Mouse (Mus musculus): ENCODE results near the gene Sf3a3. TPM values are rescaled to one million over a fixed set of nuclear protein-coding genes. Genes with fewer than 3 reads are reported as not detected.
A peak's percentile ranks its signal among the peaks of the same experiment; 100 is the strongest.

Sf3a3 gene
- polyA plus RNA-seq, 1 experiment: 7.2 TPM

DNA sequence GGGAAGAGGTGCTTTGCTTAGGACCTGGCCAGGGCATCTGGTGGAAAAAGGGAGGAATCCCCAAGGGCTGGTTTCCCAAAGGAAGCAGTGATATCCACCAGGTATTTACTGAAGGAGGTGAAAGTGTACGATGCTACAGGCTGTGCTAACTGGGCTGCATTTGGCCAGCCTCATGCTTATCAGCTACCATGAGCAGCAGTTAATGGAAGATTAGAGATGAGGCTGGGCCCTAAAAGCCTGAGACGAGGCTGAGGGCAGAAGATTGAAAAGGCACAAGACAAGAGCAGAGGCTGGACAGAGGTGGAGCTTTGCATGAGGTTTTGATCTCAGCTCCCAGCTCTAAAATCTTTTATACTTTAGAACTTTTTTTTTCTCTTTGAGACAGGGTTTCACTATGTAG lies 59.9 kb downstream of the Sf3a3 start:
- peak overlapping the region; percentile 68 for H3K27ac ChIP-seq (ENCODE audit: insufficient read depth, low read depth, low read length)
- 34% methylated on average over 2 of the region's 2 CpGs for WGBS

GRCm38 (mm10) chr4:124781361-124781760 lies 66.8 kb downstream of the Sf3a3 start:
- H3K27me3 ChIP-seq (ENCODE audit: control insufficient read depth, insufficient read depth, low read length): no peaks in the 10 kb centered on the region
- TF ChIP-seq CTCF (IDR thresholded peaks at IDR 0.05; ENCODE audit: extremely low read depth, insufficient read length, insufficient replicate concordance, low read depth, low read length) (no peak), POLR2A (IDR thresholded peaks at IDR 0.05; ENCODE audit: low read depth, low read length) (no peak)
- H3K4me3 ChIP-seq (ENCODE audit: low read depth, low read length): no peak overlapping the region
- WGBS: 91% methylated on average over 7 of the region's 7 CpGs
- peaks cover under 1% of the 10 kb centered on the region; the same call in 1 of the 2 replicates for H3K4me1 ChIP-seq (ENCODE audit: control insufficient read depth, insufficient read depth, insufficient read length, low read length)
- peaks cover 76% of the 10 kb centered on the region for H3K36me3 ChIP-seq (ENCODE audit: control insufficient read depth, insufficient read depth, low read length)
- no peak overlapping the region for H3K27ac ChIP-seq (ENCODE audit: insufficient read depth, low read depth, low read length)

More for the DNA sequence above, 59.9 kb downstream of the Sf3a3 start:
- Histone ChIP-seq H3K27me3 (ENCODE audit: control insufficient read depth, insufficient read depth, low read length) (no peaks in the 10 kb centered on the region), H3K4me3 (ENCODE audit: low read depth, low read length) (no peak overlapping the region), H3K4me1 (ENCODE audit: control insufficient read depth, insufficient read depth, insufficient read length, low read length) (peaks cover 33% of the 10 kb centered on the region), H3K36me3 (ENCODE audit: control insufficient read depth, insufficient read depth, low read length) (peaks cover 20% of the 10 kb centered on the region)
- no peak for TF ChIP-seq CTCF (IDR thresholded peaks at IDR 0.05; ENCODE audit: extremely low read depth, insufficient read length, insufficient replicate concordance, low read depth, low read length)
- TF ChIP-seq POLR2A (IDR thresholded peaks at IDR 0.05; ENCODE audit: low read depth, low read length): no peak

Other genes with a start within 250 kb of the Sf3a3 start
- gene 3100002H09Rik, start 104.0 kb upstream of the Sf3a3 start, polyA plus RNA-seq (2012; rRNA removed): not detected in 2 replicates
- gene Pou3f1, start 58.0 kb upstream of the Sf3a3 start, polyA plus RNA-seq (2012; rRNA removed): 0.04 and 0.09 TPM in 2 replicates
- gene Utp11, start 21.2 kb upstream of the Sf3a3 start, polyA plus RNA-seq (2012; rRNA removed): 0.57 and 0.85 TPM in 2 replicates
- gene Fhl3, start 14.1 kb upstream of the Sf3a3 start, polyA plus RNA-seq (2012; rRNA removed): 6.8 and 9.2 TPM in 2 replicates
- gene Inpp5b, start 27.1 kb downstream of the Sf3a3 start, polyA plus RNA-seq (2012; rRNA removed): 21.8 and 26.7 TPM in 2 replicates
- 2.8 and 12.4 TPM in 2 replicates for gene Mtf1, start 87.3 kb downstream of the Sf3a3 start, polyA plus RNA-seq (2012; rRNA removed)
- gene Yrdc, start 135.9 kb downstream of the Sf3a3 start, polyA plus RNA-seq (2012; rRNA removed): 22.4 and 24.3 TPM in 2 replicates
- 29.9 and 31.4 TPM in 2 replicates for gene 1110065P20Rik, start 136.4 kb downstream of the Sf3a3 start, polyA plus RNA-seq (2012; rRNA removed)
- 0.25 and 0.33 TPM in 2 replicates for gene Maneal, start 147.4 kb downstream of the Sf3a3 start, polyA plus RNA-seq (2012; rRNA removed)
- gene Epha10, start 166.1 kb downstream of the Sf3a3 start, polyA plus RNA-seq (2012; rRNA removed): not detected in 2 replicates
- gene 9930104L06Rik, start 222.3 kb downstream of the Sf3a3 start, polyA plus RNA-seq (2012; rRNA removed): 5.2 and 7.1 TPM in 2 replicates
- 8.4 and 18.7 TPM in 2 replicates for gene Cdca8, start 224.5 kb downstream of the Sf3a3 start, polyA plus RNA-seq (2012; rRNA removed)

All from small intestine, adult 2 months (tissue).